Mouse (Mus musculus) common myeloid progenitor, adult 5-6 weeks (primary cell): ENCODE measurements around the gene Pnmal2. TPM values are rescaled to one million over a fixed set of nuclear protein-coding genes. Genes with fewer than 3 reads are reported as not detected.

Source experiments
- ATAC-seq: replicated peaks from 2 replicates; pipeline ENCODE4 v1.8.0; 2016; ENCODE audit warnings: low read depth, mild to moderate bottlenecking, moderate TSS enrichment, inconsistent platforms; ENCODE audit not compliant: poor library complexity, severe bottlenecking
- total RNA-seq: library from RNA; stranded (forward); fragments of 200-1000, 187-1606 nt; gene quantifications from 2 replicates; pipeline ENCODE4 v1.2.3, GENCODE M21; 2017

Gene Pnmal2
- not detected in 2 replicates for total RNA-seq

- peak; percentile 75 for ATAC-seq
These were observed at the start of gene Pnmal2 for GRCm38 (mm10) chr7:16944061-16944807. TSS of gene Pnmal2 (plus strand) at chr7:16944682.

- peak; percentile 70 for ATAC-seq
These were observed 49.5 kb upstream of the Pnmal2 start for GRCm38 (mm10) chr7:16895000-16895399.

GRCm38 (mm10) chr7:16895511-16895910, 49.0 kb upstream of the Pnmal2 start:
- no peak for ATAC-seq

GRCm38 (mm10) chr7:16900526-16900925, 44.0 kb upstream of the Pnmal2 start:
- no peak for ATAC-seq

- ATAC-seq = peak; percentile 67
These were observed 41.0 kb upstream of the Pnmal2 start for GRCm38 (mm10) chr7:16903439-16903955.

- no peak; the same call in 1 of the 2 replicates for ATAC-seq
These were observed 40.3 kb upstream of the Pnmal2 start for GRCm38 (mm10) chr7:16904120-16904675.

- ATAC-seq = no peak; the same call in 1 of the 2 replicates
These were observed 38.9 kb upstream of the Pnmal2 start for GRCm38 (mm10) chr7:16905491-16906021.

- 0 out of 2 replicates have a peak, but pooled peaks have one; percentile 13 for ATAC-seq
These were observed 38.2 kb upstream of the Pnmal2 start, which contains the start of gene Ptgir for GRCm38 (mm10) chr7:16906281-16906680. TSS of gene Ptgir (plus strand) at chr7:16906490.

- no peak for ATAC-seq
These were observed 37.5 kb upstream of the Pnmal2 start for GRCm38 (mm10) chr7:16906889-16907559.

GRCm38 (mm10) chr7:16907842-16908241, 36.6 kb upstream of the Pnmal2 start:
- no peak for ATAC-seq

GRCm38 (mm10) chr7:16908367-16908766, 36.1 kb upstream of the Pnmal2 start:
- ATAC-seq = 0 out of 2 replicates have a peak, but pooled peaks have one; percentile 9

GRCm38 (mm10) chr7:16908859-16909258, 35.6 kb upstream of the Pnmal2 start:
- ATAC-seq = no peak

- ATAC-seq = peak; percentile 64
These were observed 34.6 kb upstream of the Pnmal2 start for GRCm38 (mm10) chr7:16909909-16910308.

- no peak for ATAC-seq
These were observed 32.6 kb upstream of the Pnmal2 start for GRCm38 (mm10) chr7:16911904-16912303.

- ATAC-seq = no peak
These were observed 32.1 kb upstream of the Pnmal2 start for GRCm38 (mm10) chr7:16912360-16912759.

GRCm38 (mm10) chr7:16913806-16914452, 30.6 kb upstream of the Pnmal2 start:
- peak; percentile 78 for ATAC-seq

GRCm38 (mm10) chr7:16914453-16915343, 29.8 kb upstream of the Pnmal2 start:
- no peak for ATAC-seq

GRCm38 (mm10) chr7:16915461-16916340, 28.8 kb upstream of the Pnmal2 start:
- no peak for ATAC-seq
